Mouse (Mus musculus) left cerebral cortex, postnatal 4 days (tissue): ENCODE results near the gene Sugp1. TPM values are rescaled to one million over a fixed set of nuclear protein-coding genes. Genes with fewer than 3 reads are reported as not detected.
"Not testable (repeated sequence)": the region's sequence is repeated elsewhere in the genome, so short reads cannot be mapped to it uniquely, and the experiment has no call there.

Experiments used
- DNase-seq: peaks from one replicate; pipeline ENCODE4 v3.0.0-alpha.2; 2022
- intact Hi-C: fragments of 180-260 bp; cut with DNase I; formaldehyde crosslinking; loops from one replicate; pipeline ENCODE4 v1.15.1; 2025
- total RNA-seq, 2 experiments: library from RNA; stranded (reverse); gene quantifications; 2 replicates each; pipeline ENCODE4 v1.2.3; 2021

Sugp1 gene
- 10 to 100 TPM; 48.5 to 52.6 TPM for total RNA-seq

DNA sequence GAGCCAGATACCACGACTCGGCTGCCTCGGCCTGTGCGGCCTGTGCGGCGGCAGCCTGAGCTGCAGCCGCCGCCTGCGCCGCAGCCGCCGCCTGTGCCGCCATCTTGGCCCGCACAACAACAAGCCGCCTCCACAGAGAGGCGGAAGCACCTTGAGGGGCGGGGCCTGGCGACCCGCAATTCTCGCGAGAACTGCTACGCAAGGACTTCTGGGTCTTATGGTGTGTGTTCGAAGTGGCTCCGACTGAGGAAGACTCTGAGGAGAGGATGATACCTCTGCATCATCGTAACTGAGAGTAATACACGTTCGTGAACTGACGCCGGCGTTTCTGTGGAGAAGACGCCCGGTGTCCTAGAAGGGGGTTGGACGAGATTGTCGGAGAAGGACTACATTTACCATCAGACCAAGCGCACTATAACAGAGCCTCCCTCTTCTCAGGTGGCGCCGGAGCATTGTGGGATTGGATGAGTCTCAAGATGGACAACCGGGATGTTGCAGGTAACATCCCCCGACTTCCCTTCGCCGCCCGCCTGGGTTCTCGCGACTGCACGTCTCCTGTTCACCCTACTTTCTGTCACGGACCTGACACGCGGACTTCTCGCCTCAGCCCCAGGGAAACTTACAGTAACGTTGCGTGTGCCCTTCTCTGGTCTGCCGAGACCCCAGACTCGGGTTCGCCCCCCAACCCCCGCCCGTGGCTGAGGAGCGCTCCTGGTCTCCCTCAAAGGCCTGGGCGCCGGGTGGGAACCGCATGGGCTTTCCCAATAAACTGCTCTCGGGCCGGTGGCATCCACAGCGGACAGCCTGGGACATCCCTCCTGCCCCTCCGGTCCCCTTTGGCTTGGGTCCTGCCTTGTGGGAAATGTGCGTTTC lies at the start of gene Sugp1, which contains the start of gene Mau2:
Gene Sugp1, plus strand, starts transcription at position 231 of the 873 bp plus-strand sequence.
Gene Mau2, minus strand, starts transcription at position 152 of the 873 bp plus-strand sequence.
- intact Hi-C loops = no loop called here
- peak; percentile 97 for DNase-seq

GRCm38 (mm10) chr8:69995422-69995775 lies 47.2 kb upstream of the Sugp1 start:
- intact Hi-C loops = no loop called here
- DNase-seq = no peak

DNA sequence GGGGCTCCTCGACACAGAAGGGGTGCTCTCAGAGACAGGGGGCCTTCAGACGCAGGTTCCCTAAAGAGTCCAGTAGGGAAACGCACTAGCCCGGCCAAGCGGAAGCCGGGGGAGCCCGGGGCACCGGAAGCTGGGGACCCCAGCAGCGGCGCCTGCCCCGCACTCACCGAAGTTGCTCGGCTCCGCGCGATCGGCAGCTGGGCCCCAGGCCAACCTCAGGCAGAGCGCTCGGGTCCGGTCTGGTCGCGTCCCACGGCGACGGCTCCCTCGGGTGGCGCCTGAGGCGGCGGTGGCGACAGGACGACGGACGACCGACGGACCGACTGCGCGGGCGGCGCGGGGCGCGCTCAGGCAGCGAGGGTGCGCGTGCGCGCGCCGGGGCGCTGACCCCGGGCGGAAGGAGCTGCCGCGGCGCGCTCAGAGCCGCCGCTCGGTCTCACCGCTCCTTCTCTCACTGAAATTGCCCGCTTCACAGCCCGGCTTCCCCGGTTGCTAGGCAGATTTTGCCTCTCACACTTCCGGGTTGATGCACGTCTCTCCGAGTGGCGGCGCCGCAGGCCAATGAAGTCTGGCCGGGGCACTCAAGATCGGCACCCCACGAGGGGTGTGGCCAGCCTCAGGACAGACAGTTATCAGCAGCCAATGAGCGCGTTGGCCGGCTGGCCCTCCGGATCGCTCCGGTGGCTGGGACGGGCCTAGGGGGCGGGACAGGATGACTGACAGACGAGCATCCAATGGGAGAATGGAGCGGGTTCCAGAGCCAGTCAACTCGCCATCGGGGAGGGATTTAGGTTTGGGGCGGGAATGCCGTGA lies 46.6 kb upstream of the Sugp1 start, which contains the start of gene Gatad2a:
Gene Gatad2a, minus strand, starts transcription at position 609 of the 813 bp plus-strand sequence.
- intact Hi-C loops = no loop called here
- peak; percentile 100 for DNase-seq

DNA sequence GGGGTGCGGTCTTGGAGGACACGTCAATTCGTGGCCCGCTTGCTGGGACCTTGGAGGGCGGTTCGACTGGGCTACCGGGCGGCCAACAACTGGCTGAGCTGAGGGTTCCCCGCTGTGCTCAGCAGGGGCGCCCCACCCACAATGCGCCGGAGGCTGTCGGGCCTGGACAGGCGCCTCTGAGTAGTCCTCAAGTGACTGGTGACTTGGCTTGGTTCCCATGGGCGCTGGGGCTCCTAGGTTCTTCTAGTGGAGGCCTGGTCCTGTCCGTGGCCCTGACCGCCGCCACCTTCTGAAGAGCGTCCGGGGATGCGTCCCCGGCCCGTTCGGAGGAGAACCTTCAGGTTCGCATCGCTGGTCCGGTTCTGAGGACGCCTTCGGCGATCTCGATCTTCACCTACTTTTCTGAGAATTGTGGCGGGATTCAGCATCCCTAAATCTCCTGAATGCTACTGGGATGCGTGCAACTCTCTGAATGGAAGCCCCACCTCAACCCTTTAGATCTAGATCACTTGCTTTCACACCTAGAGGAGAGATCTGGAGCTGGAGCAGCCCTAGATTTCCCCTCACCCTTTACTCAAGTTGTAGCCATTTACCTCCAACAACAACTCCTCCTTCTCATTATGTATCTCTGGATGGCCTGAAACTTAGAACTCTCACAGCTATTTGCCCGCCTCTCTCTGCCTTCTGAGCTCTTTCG lies 45.9 kb upstream of the Sugp1 start:
- intact Hi-C loops = no loop called here

GRCm38 (mm10) chr8:69998706-69999105 lies 43.9 kb upstream of the Sugp1 start:
- DNase-seq = no peak
- intact Hi-C loops = no loop called here

More for the DNA sequence above, 45.9 kb upstream of the Sugp1 start:
- DNase-seq = no peak

DNA sequence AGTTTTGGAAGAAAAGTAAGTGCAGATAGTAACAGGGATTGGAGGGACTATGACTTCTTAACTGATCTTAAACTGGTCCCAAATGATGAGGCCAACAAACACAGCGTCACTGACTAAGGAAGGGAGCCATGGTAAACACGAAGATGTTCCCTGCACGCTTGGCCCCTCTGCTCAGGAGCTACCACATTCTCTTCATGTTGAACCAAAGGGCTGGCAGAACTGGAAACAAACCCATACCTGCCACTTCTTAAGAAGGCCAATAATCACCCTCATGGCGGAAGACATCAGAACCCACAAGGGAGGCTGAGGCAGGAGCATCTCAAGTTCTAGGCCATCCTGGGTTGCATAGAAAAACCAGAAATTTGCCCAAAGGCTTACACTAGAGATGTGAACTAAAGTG lies 43.4 kb upstream of the Sugp1 start:
- intact Hi-C loops = no loop called here

GRCm38 (mm10) chr8:70000226-70000625 lies 42.4 kb upstream of the Sugp1 start:
- no peak for DNase-seq
- intact Hi-C loops = no loop called here

More for the DNA sequence above, 43.4 kb upstream of the Sugp1 start:
- no peak for DNase-seq

DNA sequence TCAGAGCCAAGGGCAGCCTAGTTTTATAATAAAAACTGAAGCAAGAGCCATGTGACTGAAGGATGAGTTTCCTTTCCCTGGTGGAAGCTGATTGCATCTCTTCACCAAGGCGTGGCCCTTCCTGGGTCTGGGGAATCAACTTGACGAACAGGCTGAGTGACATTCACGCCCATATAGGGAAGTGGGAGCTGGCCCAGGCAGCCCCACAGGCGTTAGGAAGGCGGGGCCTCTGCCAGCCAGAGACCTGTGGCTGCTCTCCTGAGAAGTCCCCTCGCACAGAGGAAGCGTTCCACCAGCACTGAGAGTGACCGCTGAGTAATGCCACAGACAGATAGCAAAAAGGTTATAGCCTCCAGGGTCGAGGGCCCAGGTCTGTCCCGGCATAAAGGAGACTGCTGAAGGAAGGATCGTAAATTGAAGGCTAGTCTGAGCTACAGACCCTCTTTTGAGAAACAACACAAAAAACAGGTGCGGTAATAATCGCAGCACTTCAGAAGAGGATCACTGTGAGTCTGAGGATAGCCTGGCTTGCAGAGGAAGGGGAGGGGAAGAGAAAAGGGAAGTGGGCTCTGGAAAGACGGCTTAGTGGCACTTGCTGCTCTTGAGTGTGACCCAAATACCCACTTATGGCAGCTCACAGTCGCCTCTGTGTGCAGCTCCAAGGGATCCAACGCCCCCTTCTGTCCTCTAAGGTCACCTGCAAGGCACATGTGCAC lies 41.3 kb upstream of the Sugp1 start:
- DNase-seq = peak; percentile 15
- intact Hi-C loops = no loop called here

DNA sequence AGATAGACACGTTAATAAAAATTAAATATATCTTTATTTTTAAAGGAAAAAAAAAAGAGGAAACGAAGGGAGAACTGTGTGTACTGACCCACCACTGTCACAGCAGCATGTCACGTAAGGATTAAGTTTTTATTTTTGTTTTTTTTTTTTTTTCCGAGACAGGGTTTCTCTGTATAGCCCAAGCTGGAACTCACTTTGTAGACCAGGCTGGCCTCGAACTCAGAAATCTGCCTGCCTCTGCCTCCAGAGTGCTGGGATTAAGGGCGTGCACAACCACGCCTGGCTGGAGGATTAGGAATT lies 40.8 kb upstream of the Sugp1 start:
- intact Hi-C loops, DNase-seq: not testable (repeated sequence)

DNA sequence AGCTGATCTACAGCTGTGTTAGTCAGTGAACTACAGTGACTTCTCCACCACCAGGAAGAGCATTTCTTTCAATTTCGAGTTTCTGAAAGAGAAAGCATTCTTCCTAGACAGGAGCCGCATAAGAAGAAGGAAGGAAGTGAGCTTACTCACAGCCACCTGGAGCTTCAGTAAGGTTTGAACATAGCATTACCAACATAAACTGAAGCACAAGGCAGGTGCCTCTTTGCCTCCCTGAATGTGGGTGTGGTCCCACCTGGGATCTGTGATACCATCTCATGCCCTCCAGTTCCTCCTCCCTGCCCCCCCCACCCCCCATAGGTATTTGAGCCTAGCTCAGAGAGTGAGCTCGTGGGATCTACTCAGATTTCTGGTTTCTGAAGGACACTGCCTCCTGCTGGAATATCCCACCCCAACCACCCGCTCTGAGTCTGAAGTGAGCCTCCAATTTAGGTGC lies 39.4 kb upstream of the Sugp1 start:
- no peak for DNase-seq
- intact Hi-C loops = no loop called here

GRCm38 (mm10) chr8:70004345-70004744 lies 38.3 kb upstream of the Sugp1 start:
- DNase-seq = no peak
- intact Hi-C loops = no loop called here

- DNase-seq = no peak
- intact Hi-C loops = no loop called here
Measured at GRCm38 (mm10) chr8:70005178-70005577, 37.4 kb upstream of the Sugp1 start.

DNA sequence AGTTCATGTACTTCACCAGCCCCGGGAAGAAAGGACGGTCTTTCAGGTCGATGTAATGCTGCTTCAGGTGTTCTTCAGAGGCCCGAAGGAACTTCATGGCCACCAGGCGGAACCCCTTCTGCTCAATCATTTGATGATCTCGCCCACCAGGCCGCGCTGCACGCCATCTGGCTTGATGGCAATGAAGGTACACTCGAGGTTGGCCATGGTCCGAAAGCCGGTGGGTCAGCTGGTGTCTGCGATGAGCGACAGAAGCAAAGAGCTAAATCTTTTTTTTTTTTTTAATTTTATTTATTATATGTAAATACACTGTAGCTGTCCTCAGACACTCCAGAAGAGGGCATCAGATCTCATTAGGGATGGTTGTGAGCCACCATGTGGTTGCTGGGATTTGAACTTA lies 31.8 kb upstream of the Sugp1 start:
- intact Hi-C loops = not testable (repeated sequence)
- DNase-seq = peak; percentile 72

DNA sequence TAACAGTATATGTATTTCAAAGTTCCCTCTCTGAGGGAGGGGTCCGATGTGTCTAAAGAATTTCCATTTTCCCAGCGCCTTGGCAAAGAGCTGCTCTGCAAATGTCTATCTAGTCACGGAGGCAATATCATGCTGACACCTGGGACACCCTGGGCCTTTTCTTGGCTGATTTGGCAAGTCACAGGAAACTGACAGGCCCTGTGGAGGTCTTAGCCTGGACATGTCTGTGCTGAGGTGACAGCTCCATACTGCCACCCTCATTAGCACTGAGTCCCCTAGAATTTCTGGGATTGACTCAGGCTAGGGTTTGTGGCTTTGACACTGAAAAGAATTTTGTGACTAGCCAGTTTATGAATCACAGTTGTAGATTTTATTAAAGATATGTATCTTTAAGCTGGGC lies 30.3 kb upstream of the Sugp1 start:
- peak; percentile 10 for DNase-seq
- intact Hi-C loops = no loop called here

DNA sequence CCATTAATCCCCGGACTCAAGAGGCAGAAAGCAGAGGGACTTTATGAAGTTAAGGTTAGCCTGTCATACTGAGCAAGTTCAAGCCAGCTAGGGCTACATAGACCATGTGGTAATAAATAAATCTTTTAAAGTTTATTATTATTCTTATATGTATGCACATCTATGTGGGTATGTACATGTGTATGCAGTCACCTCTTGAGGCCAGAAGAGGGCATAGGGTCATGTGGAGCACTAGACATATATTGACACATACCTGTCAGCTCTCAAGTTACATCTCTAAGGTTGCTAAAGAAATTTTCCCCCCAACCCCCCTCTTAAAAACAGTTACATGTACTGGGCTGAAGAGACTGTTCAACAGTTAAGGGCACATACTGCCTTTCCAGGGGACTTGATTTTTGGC lies 29.9 kb upstream of the Sugp1 start:
- no peak for DNase-seq
- intact Hi-C loops = no loop called here

DNA sequence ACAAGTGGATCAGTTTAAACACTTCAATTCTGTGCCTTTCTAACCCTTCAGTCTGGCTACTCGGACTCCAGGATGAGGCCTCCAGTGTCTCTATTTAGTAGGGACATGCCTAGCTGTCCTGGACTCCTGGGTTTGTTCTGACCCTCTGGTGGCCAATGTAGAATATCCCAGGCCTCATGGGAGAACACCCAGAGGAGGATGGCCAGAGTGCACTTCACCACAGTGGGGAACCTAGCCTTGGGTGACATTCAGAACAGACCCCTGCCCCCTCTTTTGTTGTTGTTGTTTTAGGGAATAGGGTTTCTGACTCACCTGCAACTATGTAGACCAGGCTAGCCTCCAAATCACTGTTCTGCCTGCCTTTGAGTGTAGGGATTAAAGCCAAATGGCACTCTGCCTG lies 27.6 kb upstream of the Sugp1 start:
- intact Hi-C loops = no loop called here
- no peak for DNase-seq

GRCm38 (mm10) chr8:70023596-70023995 lies 19.0 kb upstream of the Sugp1 start:
- intact Hi-C loops = no loop called here
- no peak for DNase-seq

- DNase-seq = no peak
- intact Hi-C loops = no loop called here
Measured at GRCm38 (mm10) chr8:70026151-70026550, 16.5 kb upstream of the Sugp1 start.

DNA sequence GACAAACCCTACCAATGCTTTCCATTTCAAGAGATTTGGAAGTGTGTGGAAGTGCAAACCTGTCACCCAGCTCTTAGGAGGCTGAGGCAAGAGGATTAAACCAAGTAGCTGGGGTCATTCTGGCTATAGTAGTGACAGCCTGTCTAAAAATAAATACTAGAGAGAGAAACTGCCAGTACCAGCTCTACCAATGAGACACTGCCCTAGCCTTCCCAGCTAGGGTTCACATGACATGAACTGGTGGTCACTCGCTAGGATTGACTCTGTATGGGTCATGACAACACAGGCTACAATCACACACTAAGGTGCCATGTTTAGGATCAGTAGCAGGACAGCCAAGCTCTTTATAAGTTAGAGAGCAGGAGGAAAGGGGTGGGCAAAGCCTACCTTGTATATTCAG lies 12.4 kb upstream of the Sugp1 start:
- DNase-seq = no peak

GRCm38 (mm10) chr8:70037994-70038393 lies 4.6 kb upstream of the Sugp1 start:
- intact Hi-C loops = loop anchor here (10.0 kb wide), 1 partner anchor 123 kb away; no protein-coding TSS in a partner anchor
- no peak for DNase-seq

More for the DNA sequence above, 12.4 kb upstream of the Sugp1 start:
- intact Hi-C loops = loop anchor here (10.0 kb wide), 1 partner anchor 115 kb away; no protein-coding TSS in a partner anchor
